Mouse (Mus musculus): ENCODE data around the gene Srp72.

The Srp72 gene

DNA sequence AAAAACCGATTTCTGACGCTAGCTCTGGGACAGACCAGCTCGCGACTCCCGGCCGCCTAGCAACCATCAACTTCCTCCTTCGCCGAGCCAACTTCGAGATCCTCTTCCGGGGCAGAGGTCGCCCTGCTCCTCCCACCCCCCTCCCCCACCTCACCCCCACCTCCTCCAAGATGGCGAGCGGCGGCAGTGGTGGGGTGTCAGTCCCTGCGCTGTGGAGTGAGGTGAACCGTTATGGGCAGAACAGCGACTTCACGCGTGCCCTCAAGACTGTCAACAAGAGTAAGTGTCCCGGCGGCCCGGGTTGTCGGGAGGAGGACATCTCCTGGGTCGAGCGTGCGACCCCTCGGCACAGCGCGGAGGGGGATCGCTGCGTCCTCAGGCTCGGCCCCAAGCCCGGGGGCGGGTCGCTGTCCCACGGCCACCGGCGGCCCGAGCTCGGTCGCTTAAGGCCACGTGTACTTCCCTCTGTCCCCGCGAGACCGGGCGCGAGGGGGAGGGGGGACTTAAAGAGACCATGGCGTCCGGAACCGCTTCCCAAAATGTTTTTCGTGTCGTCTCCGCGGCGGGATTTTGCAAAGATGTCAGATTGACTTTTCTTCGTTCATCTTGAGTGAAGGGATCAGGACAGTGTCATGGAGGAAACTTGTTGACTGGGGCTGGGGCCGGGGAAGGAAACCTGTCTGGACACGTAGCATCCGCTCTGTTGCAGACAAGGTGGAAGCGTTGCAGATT is at the start of gene Srp72:
Gene Srp72, plus strand, starts transcription at position 130 of the 732 bp plus-strand sequence.
- peak; percentile 89 for DNase-seq (ENCODE audit: low read depth)

- DNase-seq (ENCODE audit: low read depth): no peak
Measured at GRCm38 (mm10) chr5:76928124-76928832, 46.2 kb upstream of the Srp72 start.

DNA sequence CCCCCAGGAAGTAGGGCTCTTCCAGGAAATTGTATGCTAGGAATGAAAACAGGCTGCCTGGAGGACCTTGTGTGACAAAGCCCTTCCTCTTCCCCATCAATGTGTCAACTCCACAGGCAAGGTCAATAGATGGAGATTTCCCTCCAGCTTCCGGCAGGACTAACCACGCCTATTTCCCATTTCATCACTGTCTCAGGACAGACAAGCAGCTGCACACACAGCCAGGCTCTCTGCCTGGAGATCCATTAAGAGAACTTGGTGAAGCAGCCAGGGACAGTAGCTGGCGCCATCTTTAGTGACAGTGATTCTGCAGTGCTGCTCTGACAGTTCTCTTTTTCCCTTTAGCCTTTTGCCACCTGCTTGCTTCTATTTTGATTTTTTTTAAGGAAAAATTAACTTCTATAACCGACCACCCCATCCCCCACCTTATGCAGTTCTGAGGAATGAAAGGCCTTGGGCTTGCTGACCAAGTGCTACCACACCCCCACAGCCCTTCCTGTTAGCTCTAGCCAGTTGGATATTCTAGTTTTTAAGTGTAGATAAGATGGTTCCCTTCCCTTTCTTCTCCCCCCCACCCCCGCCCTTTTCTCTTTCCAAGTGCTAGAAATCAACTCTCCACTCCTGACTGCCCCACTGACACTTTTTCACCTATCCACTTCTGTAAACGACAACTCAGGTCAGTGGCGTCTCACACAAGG is 45.2 kb upstream of the Srp72 start:
- peak; percentile 86 for DNase-seq (ENCODE audit: low read depth)

DNA sequence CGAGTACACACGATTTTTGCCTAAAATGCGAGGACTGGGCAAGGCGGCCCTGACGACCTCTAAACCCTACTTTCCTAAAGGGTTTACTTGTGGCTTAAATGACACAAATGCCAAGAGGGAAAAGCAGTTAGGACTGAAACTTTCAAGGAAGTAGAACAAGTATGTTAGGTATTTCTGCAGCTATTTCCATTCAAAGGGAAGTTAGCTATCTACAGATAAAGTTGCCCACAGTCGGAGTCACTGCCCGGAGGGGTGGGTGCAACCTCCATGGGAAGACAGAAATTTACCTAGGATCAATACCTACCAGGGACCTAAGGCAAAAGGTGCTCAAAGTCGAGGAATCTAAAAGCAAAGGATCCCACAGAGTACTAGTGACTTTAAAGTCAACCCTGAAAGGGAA is 34.8 kb upstream of the Srp72 start:
- no peak for DNase-seq (ENCODE audit: low read depth)

- no peak for DNase-seq (ENCODE audit: low read depth)
Measured at GRCm38 (mm10) chr5:76941975-76942374, 32.5 kb upstream of the Srp72 start.

DNA sequence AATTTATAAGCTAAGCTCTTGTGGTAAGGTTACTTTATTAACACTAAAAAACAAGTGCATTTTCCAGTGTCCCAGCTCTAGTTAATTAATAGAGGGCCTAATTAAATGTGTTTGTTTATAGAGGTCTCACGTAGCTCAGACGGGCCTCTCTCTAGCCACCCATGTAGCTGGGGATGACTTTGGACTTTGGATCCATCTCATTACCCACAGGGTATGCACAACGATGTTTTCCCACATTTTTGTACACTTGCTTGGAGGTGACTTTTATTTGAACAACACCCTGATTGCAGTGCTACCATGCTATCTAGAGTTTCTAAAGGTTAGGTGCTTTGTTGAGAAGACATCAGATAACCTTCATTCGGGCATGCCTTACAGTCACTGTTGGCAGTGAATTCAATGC is 32.0 kb upstream of the Srp72 start:
- no peak for DNase-seq (ENCODE audit: low read depth)

- DNase-seq (ENCODE audit: low read depth): peak; percentile 41
Measured at GRCm38 (mm10) chr5:76944965-76945677, 29.4 kb upstream of the Srp72 start.

- no peak for DNase-seq (ENCODE audit: low read depth)
Measured at GRCm38 (mm10) chr5:76945678-76946033, 28.8 kb upstream of the Srp72 start.

DNA sequence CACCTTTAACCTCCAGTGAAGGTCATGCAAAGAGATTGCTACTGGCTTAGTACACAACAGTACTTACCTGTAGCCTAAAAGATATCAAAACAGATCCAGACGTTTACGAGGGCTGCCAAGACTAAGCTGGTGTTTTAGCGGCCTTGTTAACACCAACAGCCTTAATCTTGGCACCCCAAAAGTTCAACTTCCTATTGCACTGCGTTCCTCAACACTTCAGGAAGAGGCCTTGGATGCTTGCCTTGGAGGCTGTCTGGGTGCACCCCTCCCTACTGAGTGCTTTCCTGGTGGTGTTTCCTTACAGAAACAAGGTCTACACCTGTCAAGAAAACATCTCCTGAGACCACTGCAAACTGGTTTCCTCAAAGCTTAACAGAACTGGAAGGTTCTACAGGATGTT is 27.3 kb upstream of the Srp72 start:
- no peak for DNase-seq (ENCODE audit: low read depth)

GRCm38 (mm10) chr5:76947758-76948157 is 26.7 kb upstream of the Srp72 start:
- no peak for DNase-seq (ENCODE audit: low read depth)

GRCm38 (mm10) chr5:76950343-76951105 is 24.0 kb upstream of the Srp72 start:
- peak; percentile 55 for DNase-seq (ENCODE audit: low read depth)

DNA sequence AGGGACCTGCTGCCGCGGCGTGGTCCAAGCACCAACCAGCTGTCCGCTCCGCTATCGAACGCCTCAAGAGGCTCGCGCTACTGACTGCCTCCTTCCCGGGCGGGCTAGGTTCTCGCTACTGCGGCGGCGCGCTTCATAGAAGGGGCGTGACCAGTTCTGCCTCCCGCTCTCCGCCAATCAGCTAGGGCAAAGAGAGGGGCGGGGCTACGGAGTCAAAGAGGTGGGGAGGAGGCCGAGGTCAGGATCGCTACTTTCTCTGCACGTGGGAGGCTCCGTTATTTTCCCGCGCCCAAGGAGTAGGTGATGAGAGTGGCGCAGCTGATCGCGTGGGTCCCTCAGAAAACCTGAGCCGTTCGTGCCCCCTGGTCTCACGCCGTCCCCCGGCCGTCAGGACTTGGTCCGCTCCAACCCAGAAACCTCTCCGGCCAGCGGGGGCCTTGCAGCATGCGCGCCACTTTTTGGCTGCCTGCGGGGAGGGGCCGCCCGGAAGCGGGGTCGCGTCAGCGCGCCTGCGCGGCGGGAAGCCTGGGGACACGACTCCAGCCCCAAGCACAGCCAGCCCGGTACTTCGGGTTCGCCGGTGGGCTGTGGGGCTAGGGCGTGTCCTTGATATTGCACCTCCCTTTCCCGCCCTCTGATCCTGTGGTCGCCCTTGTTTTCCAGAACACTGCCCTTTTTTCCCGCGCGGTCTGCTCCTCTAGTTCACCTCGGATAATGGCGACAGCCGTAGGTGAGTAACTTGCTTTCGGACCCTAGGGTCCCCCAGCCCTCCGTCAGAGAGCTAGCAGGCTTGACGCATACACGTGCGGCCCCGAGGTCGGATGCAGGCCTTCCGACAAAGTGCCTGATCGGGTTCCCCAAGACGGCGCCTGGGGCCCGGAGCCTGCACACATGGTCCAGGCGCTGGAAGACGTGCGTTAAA is 23.1 kb upstream of the Srp72 start, which contains the start of the genes Paics and Ppat:
Gene Paics, plus strand, starts transcription at position 202 of the 922 bp plus-strand sequence.
Gene Ppat, minus strand, starts transcription at position 473 of the 922 bp plus-strand sequence.
- DNase-seq (ENCODE audit: low read depth): peak; percentile 99

DNA sequence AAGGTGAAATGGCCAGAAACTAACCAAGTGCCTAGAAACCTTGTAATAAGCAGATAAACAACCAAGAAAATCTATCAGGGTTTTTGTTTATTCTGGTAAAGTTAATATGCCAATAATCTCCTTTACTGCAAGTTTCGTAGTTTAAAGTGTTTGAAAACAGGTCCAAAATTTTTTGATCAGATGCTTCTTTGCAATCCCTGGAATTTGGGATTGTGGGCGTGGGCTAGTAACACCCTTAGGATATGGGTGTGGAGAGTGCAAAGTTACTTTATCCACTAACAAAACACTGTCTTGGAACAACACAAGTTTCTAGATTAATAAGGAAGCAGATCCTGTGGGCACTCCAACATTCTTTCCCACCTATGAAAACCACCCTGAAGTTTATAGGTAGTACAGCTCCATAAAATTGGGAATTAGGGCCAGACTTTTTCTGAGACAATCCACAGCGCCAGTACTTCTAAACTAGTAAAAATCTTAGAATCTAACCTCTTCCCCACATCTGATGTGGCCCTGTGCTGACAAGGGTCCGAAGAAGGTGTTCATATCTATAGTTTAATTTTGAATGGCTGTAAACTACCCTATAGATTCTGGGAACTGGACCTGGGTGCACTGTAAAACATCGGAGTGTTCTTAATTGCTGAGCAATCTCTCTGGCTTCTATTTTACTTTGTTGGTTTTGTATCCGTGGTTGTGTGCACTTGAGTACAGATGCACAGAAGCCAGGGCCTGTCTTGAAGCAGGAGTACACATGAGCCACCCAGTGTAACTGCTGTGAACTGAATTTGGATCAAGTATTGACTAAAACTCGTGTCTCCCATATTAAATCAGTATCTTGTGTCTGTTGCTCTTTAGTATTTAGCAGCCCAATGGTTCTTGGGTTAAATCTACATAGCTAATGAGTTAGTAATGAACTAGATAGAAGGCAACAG is 22.1 kb upstream of the Srp72 start:
- DNase-seq (ENCODE audit: low read depth): peak; percentile 58

- DNase-seq (ENCODE audit: low read depth): no peak
Measured at GRCm38 (mm10) chr5:76953794-76954193, 20.7 kb upstream of the Srp72 start.

- DNase-seq (ENCODE audit: low read depth): peak; percentile 45
Measured at GRCm38 (mm10) chr5:76954271-76954900, 20.1 kb upstream of the Srp72 start.

GRCm38 (mm10) chr5:76955474-76955873 is 19.0 kb upstream of the Srp72 start:
- no peak for DNase-seq (ENCODE audit: low read depth)

DNA sequence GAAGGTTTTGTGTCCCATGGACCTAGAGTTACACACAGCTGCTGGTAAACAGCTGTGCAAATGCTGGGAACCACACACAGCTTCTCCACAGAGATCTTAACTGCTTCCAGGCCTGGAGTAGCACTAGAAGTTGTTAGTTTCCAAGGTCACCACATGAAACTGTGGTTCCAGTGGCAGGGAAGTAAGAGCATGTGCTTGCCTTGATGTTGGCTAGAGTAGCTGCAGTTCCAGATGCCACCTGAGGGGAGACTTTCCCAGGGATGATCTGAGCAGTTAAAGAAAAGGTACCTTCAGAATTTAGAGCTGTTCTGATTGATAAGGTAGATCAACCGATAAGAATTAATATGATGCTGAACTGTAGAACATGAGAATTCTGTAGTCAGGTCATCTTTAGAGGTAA is 16.5 kb upstream of the Srp72 start:
- peak; percentile 57 for DNase-seq (ENCODE audit: low read depth)

GRCm38 (mm10) chr5:76959587-76959986 is 14.9 kb upstream of the Srp72 start:
- DNase-seq (ENCODE audit: low read depth): no peak

DNA sequence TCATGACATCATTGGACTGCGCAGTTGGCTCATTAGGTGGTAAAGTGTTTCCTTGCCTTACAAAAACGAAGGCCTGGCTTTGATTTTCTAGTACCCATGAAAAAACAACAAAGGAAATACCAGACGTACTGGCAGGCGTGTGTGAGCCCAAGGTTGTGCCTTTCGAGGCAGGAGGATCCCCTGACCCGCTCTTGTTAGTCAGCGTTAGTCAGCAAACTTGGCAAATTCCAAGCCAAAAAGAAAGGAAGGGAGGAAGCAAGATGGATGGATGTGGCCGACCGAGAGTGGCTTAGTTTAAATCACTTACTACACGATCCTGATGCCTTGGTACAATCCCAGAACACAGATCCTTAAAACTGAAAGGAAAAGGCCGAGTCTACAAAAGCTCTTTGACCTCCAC is 11.9 kb upstream of the Srp72 start:
- DNase-seq (ENCODE audit: low read depth): no peak

Data from 416B (cell line).